Mouse (Mus musculus) adrenal gland, adult 18-20 months (tissue): ENCODE data around the gene Nectin4. TPM values are rescaled to one million over a fixed set of nuclear protein-coding genes. Genes with fewer than 3 reads are reported as not detected.
A peak's percentile ranks its signal among the peaks of the same experiment; 100 is the strongest.

Source experiments
- DNase-seq, 2 experiments: peaks; one replicate each; pipeline ENCODE4 v3.0.0; 2021 to 2022; ENCODE audit warnings: low spot score in 2 of 2
- total RNA-seq, 2 experiments: library from RNA; stranded (reverse); gene quantifications; 1 replicate in 1 of 2; 2 replicates in 1 of 2; pipeline ENCODE4 v1.2.3; 2021

Nectin4 gene
- total RNA-seq, 2 experiments from 2014 or later, result 0.20 to 0.45 TPM

DNA sequence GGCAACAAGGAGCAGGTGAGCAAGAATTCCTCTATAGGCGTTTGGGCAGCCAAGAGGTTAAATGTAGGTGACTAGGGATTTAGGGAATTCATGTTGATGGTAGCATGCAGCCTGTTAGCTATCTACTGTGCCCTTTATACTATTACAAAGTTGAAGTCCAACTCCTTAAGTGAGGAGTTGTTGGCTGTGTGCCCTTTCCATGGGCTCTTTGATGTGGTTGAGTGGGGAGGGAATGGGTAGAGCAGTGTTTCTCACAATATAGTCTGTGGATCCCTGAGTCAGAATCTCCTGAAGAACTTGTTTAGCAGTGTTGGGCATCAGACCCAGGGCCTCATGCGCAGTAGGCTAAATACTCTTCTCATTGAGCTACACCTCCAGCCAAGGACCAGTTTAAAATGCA lies 13.1 kb upstream of the Nectin4 start:
- DNase-seq, result no peak

DNA sequence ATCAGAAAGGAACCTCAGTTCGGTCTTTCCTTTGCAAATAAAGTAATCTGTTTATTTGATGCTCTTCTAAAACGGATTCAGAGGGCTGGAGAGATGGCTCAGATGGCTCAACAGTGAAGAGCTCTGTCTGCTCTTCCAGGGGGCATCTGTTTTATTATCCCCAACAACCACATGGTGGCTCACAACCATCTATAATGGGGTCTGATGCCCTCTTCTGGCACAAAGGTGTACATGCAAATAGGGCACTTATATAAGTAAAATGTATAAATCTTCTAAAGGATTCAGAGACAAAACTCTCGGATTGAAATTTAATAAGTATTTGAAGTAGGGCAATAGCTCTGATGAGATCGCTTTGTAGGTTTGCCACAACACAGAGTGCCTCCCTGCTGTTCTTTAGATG lies 11.5 kb upstream of the Nectin4 start:
- no peak for DNase-seq

DNA sequence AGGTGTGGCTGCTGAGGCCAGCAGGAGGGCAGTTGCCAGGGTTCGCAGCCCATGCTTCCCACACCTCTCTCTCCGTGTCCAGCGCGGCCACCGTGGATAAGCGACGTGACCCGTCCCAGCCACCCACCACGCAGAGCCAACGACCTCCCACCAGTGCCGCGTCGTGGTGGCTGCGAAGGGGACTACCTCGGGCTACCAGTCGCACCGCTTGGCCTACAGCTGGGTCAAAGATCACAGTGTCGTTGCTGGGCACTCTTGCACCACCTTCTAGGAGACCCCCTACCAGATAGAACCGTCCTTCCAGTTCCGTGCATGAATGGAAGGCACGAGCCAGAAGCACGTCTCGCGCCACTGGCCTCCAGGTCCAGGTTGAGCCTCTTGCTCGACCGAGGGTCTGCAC lies 9.6 kb upstream of the Nectin4 start:
- DNase-seq, result peak in 1 of 2 experiments; percentile 33

- DNase-seq, result peak; percentile 53 to 64
Observed at GRCm38 (mm10) chr1:171360656-171361055, 9.2 kb upstream of the Nectin4 start, which contains the start of gene Klhdc9. Klhdc9 (minus strand) TSS chr1:171360798.

GRCm38 (mm10) chr1:171361106-171362103 lies 8.5 kb upstream of the Nectin4 start:
- DNase-seq, result peak; percentile 59 to 61

GRCm38 (mm10) chr1:171365934-171366333 lies 4.0 kb upstream of the Nectin4 start:
- DNase-seq, result no peak

DNA sequence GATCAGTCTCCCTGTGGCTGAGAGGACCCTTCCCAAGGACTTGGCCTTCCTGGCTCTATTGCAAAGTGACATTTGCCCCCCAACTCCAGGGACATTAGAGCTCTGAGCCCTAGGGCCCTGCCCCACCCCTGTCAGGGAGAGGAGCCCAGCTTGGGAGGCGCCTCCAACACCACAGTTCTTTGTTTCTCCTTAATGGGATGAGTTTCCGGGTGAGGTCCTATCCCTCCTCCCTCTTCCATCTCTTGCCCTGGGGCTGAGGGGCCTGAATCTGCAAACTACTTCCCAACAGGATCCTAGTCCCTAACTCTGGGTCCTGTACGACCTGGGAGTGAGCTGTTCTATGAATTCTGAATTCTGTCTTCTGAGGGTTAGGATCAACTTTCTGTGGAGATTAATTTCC lies 3.0 kb downstream of the Nectin4 start:
- no peak for DNase-seq

DNA sequence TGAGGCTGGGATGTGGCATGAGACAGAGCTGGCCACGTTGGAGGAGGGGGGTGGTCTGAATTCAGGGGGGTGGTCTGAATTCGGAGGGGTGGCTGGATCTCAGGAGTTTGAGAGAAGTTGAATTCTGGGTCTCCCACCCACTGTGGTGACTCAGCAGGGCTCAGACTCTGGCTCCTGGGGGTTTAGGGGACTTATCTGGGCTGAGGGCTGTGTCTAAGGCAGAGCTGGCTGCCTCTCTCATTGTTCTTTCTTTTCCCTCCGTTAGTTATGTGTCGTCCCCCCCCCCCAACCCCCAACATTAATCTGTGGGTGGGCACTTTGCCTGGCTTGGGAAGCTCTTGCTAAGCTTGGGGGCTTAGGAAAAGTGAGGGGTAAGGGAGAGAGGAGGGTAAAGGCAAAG lies 4.0 kb downstream of the Nectin4 start:
- no peak for DNase-seq

DNA sequence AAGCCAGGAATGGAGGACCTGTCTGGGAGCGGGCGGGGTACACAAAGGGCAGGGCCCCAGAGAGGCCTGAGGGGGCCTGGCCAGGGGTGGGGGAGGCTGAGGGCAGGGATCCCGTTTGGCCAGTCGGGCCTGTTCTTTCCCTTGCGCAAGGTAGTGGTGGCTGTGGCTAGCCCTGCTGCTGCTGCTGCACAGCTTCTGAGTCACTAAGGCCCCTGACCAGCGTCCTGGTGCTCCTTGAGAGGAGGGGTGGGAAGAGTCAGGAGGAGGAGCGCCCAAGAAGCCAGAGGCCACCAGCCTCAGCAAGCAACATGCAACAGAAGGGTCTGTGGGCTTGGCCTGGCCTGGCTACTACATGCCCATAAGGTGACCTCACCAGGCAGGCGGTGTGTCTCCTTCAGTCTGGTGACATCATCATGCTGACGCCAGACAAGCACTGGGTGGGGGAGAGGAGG lies 5.8 kb downstream of the Nectin4 start:
- DNase-seq, result no peak

DNA sequence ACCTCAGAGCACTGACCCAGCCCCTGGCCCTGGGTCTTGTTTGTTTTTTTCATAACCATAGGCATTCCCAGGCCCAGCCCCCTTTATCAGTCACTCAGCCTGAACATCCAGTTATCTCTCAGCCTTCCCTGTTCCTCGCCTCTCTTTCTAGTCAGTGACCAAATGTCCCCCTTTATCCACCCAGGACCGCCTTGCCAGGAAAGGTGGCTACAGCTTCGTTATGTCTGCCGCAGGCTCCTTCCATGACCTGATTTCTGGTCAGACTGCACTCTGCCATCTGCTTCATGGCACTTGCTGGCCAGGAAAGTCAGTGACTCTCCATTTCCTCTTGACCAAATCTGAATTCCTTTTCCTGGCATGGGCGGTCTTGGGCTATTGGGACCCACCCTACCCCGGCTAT lies 8.4 kb downstream of the Nectin4 start:
- DNase-seq, result no peak

- DNase-seq, result peak; percentile 63 to 72
Observed at GRCm38 (mm10) chr1:171379935-171380599, 10.2 kb downstream of the Nectin4 start.

DNA sequence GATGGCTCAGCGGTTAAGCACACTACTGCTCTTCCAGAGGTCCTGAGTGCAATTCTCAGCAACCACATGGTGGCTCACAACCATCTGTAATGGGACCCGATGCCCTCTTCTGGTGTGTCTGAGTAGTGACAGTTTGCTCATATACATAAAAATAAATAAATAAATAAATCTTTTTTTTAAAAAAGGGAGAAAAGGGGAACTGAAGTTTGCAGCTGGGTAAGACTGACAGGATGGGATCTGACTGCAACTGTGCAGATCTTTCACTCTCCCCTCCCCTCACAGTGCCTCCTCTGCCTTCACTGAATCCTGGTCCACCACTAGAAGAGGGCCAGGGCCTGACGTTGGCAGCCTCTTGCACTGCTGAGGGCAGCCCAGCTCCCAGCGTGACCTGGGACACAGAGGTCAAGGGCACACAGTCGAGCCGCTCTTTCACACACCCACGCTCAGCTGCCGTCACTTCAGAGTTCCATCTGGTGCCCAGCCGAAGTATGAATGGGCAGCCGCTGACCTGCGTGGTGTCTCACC lies 12.3 kb downstream of the Nectin4 start:
- DNase-seq, result no peak

GRCm38 (mm10) chr1:171384361-171384760 lies 14.5 kb downstream of the Nectin4 start:
- DNase-seq, result no peak

GRCm38 (mm10) chr1:171385171-171385570 lies 15.3 kb downstream of the Nectin4 start:
- DNase-seq, result no peak

DNA sequence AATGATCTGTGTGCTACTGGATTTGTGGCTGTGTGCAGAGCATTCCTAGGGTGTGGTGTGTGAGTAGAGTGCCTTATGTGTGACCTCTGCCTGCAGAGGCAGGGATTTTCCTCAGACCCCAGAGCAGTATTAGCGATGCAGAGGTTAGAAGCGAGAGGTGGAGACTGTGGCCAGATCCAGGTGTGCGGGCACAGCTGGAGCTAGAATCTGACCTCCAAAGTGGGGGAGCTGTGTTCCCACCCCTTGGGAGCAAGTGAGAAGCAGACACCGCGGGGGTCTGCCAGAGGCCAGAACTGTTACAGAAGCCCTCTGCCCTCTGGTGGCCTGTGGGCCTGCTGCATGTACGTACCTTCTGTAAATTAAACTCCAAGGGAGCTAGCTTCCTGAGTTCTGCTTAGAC lies 17.2 kb downstream of the Nectin4 start:
- no peak for DNase-seq

DNA sequence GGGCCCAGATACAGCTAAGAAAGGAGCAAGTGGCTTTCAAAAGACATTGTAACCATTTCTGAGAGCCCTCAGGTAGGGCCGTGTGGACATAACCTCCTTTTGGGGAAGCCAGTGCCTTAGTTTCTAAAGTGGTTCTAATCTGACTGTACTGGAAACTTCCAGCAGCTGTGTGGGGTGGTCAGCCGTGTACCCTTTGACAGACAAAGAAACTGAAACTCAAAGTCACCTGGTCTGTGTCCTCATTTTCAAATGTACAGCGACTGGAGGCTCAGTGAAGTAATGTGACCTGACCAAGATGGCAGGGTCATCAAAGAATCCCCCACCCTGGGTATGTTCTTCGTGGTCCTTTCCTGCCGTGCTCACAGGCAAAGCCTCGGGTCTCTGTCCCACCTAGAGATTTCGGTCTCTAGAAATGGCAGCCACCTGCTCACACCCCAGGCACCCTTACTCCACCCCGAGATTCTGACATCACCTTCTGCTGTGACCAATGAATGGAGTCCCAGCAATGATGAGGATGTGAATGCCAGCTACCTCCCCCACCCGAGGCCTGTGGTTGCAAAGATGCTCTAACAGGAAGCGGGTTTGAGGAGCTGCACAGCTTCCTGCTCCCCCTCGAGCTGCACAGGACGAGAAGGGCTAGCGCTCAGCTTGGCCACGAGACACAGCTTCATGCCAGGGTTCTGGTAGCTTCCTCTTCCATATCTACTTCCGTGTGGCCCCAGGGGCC lies 18.6 kb downstream of the Nectin4 start, which contains the start of gene Arhgap30:
Gene Arhgap30, plus strand, starts transcription at position 579 of the 727 bp plus-strand sequence.
- DNase-seq, result no peak

DNA sequence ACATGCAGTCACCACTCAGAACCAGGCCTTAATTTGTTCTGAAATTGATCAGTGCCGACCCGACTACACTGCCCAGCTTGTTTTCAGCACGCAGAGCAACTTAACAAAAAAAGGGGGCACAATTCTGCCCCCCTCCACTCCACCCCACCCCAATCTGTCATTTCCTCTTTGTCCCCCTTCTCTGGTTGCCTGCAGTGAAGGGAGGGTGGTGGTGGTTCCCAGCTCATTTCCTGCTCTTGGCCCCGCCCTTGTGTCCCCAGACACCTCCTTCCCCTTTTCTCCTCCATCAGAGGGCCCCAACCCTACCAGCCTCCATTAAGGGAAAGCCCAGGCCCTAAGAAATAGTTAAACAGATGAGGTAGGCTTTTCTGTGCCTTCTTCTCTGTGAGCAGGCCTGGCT lies 20.2 kb downstream of the Nectin4 start:
- no peak for DNase-seq

- DNase-seq, result no peak
Observed at GRCm38 (mm10) chr1:171401821-171402220, 31.9 kb downstream of the Nectin4 start.

DNA sequence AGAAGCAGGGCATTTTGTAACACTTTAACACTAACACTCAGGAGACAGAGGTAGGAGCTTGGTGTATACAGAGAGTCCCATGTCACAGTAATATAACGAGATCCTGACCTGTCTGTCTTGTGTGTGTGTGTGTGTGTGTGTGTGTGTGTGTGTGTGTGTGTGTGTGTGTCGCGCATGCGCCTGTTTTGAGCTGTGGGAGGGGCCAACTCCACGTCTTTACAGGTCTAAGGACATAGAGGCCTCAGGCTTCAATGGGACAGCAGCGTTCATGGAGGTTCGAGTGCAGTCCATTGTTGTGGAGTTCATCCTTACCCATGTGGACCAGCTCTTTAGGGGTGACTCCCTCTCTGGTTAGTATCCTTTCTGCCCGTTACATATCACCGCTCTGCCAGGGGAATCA lies 33.1 kb downstream of the Nectin4 start:
- DNase-seq, result no peak

GRCm38 (mm10) chr1:171407263-171407662 lies 37.4 kb downstream of the Nectin4 start:
- DNase-seq, result no peak

DNA sequence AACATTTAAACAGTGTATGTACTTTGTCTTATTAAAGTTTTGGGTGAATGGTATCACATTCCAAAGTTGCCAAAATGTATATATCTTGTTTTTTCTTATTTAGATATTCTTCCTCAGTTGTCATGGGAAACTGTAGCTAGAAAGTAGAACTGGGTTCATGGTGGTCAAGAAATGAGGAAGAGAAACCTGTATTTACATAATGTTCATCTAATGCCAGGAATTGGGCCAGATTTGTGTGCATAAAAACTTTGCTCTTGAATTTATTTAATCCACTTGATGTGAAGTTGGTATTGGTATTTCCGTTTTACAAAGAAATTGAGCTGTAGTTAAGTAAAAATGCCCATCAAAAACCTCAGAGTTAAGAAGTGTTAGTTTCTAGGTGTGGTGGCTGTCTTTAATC lies 40.3 kb downstream of the Nectin4 start:
- DNase-seq, result no peak
